Mouse (Mus musculus): ENCODE data around the gene Fbxw26. TPM values are rescaled to one million over a fixed set of nuclear protein-coding genes. Genes with fewer than 3 reads are reported as not detected.

Gene Fbxw26
- not detected for total RNA-seq (2023)

DNA sequence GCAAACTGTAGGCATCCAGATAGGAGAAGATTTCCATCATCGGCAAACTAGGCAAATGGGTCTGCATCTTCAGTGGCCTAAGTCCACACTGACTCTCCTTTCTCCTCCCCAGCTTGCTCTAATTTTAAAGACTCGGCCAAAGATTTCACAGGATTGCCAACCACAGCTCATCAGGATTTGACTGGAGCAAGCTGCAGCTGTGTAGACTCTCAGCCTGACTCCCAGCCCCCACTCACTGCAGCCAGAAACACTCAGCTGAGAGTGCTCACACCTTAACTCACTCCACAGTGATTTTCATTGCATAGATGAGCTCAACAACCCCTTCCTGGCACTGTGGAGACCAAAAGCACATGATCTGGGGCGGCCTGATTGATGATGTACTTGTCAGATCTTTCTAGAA, at the start of gene Fbxw26:
Fbxw26 (minus strand) TSS at position 101 of the 400 bp plus-strand sequence.

DNA sequence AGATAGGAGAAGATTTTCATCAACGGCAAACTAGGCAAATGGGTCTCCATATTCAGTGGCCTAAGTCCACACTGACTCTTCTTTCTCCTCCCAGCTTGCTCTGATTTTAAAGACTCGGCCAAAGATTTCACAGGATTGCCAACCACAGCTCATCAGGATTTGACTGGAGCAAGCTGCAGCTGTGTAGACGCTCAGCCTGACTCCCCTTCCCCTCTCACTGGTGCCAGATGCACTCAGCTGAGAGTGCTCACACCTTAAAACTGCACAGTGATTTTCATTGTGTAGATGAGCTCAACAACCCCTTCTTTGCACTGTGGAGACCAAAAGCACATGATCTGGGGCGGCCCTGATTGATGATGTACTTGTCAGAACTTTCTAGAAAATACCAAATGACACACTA, 44.7 kb upstream of the Fbxw26 start, which contains the start of gene Fbxw27:
Fbxw27 (minus strand) TSS at position 101 of the 400 bp plus-strand sequence.

DNA sequence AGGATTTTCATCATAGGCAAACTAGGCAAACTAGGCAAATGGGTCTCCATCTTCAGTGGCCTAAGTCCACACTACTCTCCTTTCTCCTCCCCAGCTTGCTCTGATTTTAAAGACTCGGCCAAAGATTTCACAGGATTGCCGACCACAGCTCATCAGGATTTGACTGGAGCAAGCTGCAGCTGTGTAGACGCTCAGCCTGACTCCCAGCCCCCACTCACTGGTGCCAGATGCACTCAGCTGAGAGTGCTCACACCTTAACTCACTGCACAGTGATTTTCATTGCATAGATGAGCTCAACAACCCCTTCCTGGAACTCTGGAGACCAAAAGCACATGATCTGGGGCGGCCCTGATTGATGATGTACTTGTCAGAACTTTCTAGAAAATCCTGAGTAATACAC, 43.3 kb downstream of the Fbxw26 start, which contains the start of gene Fbxw18:
Fbxw18 (minus strand) TSS at position 101 of the 400 bp plus-strand sequence.

Other genes starting within 250 kb of the Fbxw26 start
- not detected for gene Fbxw15, start 177.8 kb downstream of the Fbxw26 start, total RNA-seq (2023)
- not detected for gene Fbxw24, start 120.0 kb downstream of the Fbxw26 start, total RNA-seq (2023)
- gene Fbxw25, start 81.4 kb downstream of the Fbxw26 start, total RNA-seq (2023) = not detected
- not detected for gene Fbxw18, start 43.4 kb downstream of the Fbxw26 start, total RNA-seq (2023)
- gene Fbxw27, start 44.6 kb upstream of the Fbxw26 start, total RNA-seq (2023) = not detected
- not detected for gene Spink8, start 66.2 kb upstream of the Fbxw26 start, total RNA-seq (2023)
- gene Nme6, start 86.7 kb upstream of the Fbxw26 start, total RNA-seq (2023) = 5.2 TPM
- 1.2 TPM for gene Camp, start 103.5 kb upstream of the Fbxw26 start, total RNA-seq (2023)
- gene Cdc25a, start 129.5 kb upstream of the Fbxw26 start, total RNA-seq (2023) = 10.3 TPM
- gene Map4, start 185.4 kb upstream of the Fbxw26 start, total RNA-seq (2023) = 103 TPM

All from CD8-positive naive resting alpha-beta T cell, adult 57 days (primary cell).